Mouse (Mus musculus) erythroblast, embryonic 14.5 days (primary cell): ENCODE results near the gene Gm45618.

Experiments used
- GATA1 ChIP-seq: IDR thresholded peaks from 2 replicates; pipeline ENCODE4 v1.6.1; 2012; ENCODE audit warnings: low read length, inconsistent platforms, mixed read lengths
- TAL1 ChIP-seq: IDR thresholded peaks from 3 replicates; pipeline ENCODE4 v1.6.1; 2012; ENCODE audit warnings: low read length, inconsistent platforms, mixed read lengths

- TF ChIP-seq GATA1 (no peak), TAL1 (no peak)
These were observed 35.7 kb downstream of the Gm45618 start for GRCm38 (mm10) chr7:142084820-142085219.
